Mouse (Mus musculus): ENCODE measurements around the gene Rbms1.

DNA sequence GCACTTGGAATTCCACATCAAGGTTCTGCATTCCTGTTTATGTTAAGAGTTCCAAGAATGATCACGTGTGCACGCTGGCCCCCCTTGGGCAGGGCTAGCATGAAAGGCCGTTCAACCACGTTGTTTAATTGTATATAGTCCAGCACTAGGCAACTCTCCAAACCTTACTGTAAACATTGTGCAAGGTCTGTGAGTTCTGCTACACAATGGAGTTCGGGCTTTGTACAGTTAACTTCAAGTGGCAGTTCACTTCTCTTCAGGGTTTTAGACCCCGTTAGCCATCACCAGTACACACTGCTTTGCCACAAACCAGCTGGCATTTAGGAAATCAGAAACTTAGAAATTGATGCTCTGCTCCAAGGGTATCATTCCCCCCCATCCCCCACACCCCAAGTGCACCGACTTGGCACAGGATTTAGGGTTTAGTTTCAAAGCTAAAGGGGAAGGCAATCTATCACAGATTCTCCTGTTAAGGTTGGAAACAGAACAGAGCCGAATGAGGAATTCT lies 22.5 kb downstream of the Rbms1 start:
- TF ChIP-seq CTCF (IDR thresholded peaks at IDR 0.05; ENCODE audit: control insufficient read depth, insufficient read depth, insufficient read length) (no peak), MYOG (IDR thresholded peaks at IDR 0.05; ENCODE audit: control insufficient read depth, extremely low read depth, insufficient read length) (no peak)

All from C2C12 (cell line).